Mouse (Mus musculus) lung, postnatal 14 days (tissue): ENCODE measurements around the gene Carhsp1.

ENCODE experiments used
- DNase-seq: peaks from one replicate; pipeline ENCODE4 v3.0.0; 2021

Carhsp1 gene

DNA sequence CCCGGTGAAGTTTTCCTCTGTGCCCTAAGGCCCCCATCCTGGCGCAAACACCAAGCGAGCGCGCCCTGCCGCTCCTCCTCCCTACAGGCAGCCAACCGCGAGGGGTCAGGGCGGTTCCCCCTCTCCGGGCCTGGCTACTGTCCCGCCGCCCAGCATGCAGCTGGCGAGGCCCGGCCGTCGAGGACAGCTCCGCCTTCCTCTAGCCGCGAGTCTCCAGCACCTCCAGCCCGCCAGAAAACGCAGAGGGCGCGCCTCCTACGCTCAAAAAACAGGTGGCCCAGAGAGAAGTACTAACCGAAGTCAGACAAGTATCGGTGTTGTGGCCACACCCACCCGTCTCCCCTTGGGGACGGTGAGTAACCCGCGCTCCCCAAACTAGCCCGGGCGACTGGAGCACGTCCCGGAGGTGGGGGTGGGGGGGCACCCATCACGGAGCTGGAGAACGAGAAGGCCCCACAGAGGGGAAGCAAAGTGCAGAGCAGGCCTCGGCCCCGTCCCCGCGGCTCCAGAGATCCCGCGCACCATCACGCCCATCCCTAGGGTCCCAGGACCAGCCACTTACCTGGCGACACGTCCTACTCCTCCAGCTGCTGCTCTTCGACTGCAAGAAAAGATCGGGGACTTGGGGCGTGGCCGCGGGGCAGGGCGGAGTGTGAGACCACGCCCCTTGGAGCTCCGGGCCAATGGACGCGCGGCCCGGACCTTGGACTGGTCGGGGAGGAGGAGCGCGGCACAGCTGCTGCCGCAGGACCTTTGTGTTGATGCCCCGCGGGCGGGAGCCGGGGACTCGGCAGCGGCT is at the start of gene Carhsp1:
TSS of gene Carhsp1 (minus strand) at position 605 of the 799 bp plus-strand sequence.
- DNase-seq: peak; percentile 96

DNA sequence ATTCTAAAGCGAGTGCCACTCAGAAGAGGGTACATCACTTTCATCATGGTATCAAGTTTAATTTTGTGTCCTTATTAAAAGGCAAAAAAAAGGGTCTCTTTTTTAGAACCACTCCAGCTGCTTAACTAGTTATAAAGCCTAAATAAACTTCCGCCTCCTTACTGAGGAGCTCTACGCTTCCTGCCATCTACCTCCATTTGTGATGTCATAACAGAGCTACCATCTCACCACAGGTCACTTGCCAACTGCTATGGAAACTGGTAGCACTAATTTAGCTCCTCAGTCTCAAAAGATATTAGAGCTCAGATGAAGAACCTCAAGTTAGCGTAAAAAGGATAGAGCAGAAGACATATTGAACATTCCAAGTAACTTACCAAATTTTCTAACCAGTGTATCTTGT is 48.5 kb upstream of the Carhsp1 start:
- DNase-seq: no peak

DNA sequence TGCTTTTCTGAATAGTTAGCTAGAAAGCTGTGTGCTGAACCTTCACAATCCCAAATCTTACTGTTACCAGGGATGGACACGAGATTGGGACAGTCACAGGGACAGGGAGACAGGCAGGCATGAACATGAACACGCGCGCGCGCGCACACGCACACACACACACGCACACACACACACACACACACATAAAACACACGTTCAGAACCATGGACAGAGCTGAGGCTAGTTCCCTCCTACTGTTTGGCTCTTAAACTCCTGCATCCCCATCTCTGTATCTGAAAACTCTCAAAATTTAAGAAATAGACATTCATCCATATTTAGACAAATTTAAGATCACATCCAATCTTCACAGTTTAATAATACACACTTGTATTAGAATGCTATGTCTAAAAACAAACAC is 45.8 kb upstream of the Carhsp1 start:
- DNase-seq: no peak

DNA sequence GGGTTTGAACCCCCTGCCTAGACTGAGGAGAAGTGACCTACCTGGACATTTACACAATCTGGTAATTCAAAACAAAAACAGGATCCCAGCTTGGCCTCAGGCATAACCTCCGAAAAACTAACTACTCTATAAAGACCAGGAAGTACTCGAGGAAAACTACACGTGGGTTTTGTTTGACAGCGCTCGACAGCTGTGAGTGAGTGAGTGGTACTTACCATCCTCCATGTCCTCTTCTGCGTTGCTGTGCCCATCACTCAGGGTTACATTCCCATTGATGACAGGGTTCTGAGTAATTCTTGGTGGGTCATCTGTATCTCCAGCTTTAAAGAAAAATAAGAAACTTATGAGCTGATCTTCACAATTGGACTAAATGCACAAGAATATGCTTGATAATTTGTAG is 44.3 kb upstream of the Carhsp1 start:
- no peak for DNase-seq

DNA sequence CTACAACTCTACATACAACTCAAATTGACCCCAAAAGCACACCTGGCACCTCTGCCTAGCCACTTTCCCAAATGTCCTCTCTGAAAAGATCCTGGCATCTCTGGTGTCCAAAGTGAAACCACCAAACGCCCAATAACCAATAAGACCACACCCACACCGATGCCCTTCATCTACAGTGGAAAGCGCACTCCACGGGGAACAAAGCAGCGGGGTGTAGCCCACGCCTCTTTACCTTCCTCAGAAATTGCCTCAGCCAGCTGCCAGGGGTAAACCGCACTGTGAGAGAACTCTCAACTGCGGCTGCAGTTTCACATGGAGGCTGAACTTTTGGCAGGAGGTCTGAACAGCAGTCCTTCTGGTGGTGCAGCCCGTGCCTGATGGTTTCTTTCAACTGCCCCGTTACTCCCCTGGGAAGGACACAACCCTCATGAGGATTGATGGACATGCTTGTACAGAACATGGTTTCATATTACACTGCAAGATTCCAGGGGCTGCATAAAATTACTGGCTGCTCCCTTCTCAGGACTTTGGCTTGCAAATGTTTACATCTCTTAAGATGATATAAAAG is 43.6 kb upstream of the Carhsp1 start:
- DNase-seq: no peak

DNA sequence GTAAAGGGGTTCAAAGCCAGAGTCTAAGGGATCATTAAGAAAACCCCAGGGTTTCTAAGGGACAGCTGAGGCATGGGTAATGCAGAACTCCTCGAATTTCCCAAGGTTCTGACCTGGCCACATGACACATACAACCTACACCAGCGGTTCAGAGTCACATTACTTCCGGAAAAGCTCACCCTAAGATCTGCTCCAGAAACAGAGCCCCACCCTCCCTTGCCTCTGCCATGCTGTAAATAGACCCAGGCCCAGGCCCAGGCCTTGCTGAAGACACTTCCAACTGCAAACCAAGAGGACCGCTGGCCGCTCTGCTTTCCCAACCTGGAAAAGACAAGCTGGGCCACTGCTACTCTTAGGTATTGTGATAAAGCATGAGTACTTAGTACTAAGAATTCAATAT is 42.9 kb upstream of the Carhsp1 start:
- DNase-seq: no peak

DNA sequence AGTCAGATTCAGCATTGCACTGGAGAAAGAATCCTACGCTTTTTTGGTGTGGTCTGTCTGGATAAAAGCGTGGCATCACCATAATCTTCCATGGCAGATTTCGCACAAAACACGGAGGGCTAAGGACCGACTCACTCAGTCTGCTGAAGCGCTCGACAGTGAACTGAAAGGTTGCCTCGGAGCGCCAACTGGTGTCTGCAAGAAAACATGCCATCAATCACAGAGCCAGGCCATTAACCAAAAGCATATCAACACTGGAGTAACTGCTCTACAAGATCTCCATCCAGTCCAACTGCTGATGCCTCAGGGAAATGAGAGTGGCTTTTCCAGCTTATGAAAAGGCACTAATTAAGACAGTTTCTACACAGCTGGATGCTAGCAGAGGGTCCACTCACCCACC is 40.0 kb upstream of the Carhsp1 start:
- DNase-seq: no peak

DNA sequence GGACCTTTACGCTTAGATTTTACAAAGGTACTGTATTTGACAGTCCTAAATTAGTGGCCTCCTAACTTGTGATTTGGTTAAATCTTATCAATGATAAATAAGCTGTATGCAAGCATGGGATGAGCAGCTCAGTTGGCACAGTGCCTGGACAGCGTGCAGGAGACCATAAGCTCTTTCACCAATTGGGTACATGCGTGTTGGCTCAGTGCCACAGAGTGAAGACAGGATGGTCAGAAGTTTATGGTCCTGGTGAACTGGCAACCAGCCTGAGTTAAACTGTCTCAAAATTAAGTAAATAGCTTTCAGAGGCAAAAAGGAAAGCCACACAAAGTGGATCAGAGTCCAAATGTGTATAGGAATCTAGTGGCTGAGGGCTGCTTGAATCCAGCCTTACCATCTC is 28.6 kb upstream of the Carhsp1 start:
- DNase-seq: no peak

DNA sequence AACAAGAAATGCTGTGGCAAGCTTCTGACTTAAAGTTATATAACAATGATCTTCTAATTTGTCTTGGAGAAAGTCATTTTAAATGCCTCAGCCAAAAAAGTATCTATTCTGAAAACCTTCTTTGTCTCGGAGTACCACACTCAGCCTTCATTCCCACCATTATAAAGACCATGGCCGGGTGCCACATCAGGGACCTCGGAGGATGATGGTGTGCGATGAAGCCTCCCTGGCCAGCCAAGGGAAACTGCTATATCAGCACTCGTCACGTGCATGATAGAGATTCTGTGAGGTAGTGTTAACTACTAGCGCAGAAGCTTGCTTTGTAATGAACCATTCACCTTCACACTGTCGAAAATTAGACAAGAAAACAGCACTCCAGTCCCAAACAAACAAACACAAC is 27.6 kb upstream of the Carhsp1 start:
- DNase-seq: no peak

DNA sequence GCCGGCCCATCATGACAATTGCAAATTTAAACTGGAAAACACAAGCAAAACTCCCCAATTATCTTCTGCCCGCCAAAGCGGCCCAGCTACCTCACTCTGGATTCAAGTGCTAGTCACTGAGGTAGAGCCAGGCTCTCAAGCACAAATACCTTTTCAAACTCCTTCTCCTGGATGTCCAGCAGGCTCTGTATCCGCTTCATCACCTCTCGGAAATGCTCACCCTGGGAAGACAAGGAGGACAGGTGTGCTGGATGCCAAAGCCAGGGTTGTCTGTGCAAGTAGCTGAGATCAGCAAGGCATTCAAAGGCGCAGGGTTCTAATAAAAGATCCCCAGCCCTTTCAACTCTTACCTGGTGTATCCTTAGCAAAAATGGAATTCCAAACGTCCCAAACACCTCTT is 19.3 kb upstream of the Carhsp1 start:
- DNase-seq: no peak

DNA sequence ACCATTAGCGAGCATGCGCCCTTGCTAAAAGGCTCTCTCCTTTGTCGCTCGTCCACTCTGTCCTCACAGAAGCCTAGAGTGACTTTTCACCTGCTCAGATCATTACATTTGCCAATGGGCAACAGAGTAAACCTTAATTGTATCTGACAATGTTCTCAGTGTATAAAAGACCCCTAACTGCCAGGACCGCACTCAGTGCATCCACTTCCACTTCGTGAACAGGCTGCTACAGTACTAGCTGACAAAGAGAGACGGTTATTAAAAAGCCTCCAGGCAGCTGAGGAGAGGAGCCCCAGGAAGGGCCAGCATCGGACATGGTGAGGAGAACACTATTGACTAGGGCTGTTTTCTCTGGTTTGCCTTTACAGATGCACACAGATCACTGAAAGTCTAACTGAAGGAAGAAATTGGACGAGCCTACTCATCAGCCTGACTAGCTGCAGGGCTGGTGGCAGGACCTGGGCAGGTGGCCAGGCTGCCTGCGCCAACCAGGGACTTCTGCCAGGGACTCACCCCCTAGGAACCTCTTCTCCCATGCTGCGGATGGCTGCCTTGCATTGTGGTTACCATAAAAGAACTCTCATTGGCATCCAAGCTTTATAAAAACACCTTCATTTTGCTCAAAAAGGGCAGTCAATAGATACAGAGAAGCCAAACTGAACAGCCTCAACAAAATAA is 18.2 kb upstream of the Carhsp1 start:
- no peak for DNase-seq

DNA sequence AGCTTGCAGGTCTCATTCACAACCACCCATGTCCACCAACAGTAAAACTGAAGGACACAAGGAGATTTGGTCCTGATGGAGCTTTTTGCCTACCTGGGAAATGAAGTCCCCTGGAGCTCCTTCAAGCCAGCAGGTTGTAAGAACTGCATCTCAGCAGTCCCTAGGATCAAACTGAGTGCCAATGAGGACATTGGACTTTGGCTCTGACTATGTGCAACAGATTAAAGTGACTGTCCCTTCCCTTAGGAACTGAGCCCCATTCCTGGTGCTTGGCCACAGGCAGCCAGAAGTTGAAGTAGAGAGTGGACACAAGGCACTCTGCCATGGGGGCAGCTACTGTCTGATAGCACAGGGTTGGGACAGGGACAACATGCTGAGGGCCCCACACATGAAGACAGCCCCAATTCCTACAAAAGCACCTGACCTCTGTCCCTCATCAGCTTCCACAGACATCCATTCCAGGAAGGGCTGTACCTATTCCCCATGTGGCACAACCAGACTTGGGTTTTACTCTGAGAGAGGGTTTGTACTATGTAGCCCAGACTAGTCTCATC is 15.7 kb upstream of the Carhsp1 start:
- DNase-seq: no peak

DNA sequence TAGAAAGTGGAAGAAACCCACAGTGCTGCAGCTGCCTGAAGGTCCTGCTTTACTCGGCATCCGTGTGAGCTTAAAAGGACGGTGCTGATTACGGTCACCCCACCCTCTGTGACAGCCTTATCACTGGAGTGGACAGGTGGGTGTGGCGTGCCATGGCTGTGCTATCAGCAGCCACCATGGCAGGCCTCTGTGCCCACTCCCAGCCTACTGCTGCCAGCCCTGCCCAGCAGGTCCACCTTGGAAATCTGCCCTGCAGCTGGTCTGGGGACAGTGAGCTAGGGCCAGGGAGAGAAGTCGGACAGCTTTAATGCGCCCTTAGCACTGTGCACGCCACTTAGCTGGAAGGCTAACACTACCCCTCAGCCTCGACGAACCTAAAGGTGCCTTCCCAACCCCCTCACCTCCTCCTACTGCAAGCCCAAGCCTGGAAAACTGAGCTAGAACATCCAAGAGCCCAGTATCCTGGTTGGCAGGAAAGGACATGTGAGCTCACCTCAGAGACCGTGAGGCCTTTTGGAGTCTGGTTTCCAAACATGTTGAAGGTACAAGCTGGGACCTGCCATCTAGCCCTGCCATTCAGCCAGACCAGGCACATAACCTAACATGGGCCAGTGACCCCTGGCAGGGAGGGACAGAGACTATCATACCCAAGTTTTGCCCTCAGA is 15.0 kb upstream of the Carhsp1 start:
- DNase-seq: no peak

DNA sequence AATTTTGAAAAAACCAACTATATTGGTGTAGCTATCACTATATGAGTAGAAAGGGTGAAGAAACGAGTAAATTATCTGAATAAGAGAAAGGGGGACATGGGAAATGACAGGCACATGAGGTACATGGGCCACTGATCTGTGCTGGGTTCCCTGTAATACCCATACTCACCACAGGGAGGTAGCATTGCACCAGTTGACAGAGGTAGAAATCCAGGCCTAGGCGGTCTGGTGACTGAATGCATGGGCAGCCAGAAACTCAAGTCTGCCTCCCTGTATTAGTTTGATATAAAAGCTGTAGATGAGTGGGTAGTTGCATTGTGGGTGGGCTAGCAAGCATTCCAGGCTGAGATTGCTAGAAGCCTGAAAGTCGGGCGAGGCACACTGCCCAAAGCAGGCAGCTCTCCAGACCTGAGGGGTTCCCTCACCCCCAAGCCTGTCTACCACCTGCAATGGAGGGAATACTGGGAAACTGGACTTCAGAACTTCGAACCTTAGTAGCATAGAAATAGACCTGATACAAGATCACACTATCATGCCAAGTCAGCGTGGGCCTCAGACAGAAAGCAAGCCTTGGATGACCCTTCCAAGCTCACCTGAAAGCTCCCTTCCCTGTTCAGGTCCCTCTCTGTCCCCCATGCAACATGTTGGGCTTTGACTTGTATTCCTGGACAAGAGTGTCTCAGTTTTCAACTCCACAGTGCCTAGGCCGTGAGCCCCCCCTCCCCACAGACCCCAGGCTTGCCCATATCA is 14.3 kb upstream of the Carhsp1 start:
- peak; percentile 82 for DNase-seq

DNA sequence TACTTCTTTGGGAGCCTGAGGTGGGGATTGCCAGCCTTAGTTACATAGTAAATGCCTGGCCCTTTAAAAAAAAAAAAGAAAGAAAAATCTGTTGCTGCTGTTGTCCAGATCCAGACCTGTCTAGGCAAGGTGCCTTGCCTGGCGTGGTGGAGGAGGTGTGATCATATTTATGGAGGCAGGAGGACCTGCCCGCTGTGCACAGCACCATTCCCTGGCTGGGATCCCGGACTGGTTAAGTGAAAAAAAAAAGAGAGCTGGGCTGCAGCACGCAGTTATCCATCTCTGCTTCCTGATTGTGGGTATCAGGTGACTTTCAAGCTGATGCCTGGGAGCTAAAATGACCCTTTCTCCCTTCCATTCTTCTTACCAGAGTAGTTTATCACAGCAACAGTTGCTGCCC is 13.1 kb upstream of the Carhsp1 start:
- no peak for DNase-seq

DNA sequence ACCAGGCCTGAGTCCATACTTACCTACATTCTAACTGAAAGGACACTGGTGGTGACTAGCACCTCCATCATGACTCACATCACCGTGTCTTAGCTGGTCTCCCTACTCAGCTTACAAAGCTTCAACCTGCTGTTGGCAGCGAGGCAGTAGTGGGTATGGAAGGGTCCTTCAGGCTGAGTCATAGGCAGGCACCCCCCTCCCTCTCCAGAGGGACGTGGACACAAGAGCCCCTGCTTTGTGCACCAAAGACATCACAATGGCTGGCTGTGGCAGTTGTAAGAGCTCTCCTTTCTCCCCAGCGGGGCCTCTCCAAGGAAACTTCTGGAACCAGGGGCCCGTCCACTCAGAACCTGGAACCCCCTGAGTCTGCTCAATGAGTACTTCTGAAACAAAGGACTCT is 8.5 kb upstream of the Carhsp1 start, which contains the start of gene Gm5767:
TSS of gene Gm5767 (plus strand) at position 301 of the 400 bp plus-strand sequence.
- DNase-seq: no peak

DNA sequence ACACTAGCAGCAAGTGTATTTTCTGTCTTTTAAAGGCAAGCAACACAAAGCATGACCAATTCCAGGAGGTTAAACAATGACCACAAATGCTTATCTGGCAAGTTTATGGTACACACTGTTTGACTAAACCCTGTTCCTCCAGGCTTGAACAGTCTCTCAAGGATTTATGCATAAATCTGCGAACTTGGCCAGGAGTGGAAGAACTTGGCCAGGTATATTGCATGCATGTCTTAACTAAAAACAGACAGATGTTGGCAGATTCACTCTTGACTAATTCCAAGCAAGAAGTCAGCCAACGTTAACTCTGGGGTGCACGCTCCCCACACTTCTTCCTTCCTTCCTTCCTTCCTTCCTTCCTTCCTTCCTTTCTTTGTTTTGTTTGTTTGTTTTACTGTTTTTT is 7.8 kb upstream of the Carhsp1 start:
- DNase-seq: no peak

DNA sequence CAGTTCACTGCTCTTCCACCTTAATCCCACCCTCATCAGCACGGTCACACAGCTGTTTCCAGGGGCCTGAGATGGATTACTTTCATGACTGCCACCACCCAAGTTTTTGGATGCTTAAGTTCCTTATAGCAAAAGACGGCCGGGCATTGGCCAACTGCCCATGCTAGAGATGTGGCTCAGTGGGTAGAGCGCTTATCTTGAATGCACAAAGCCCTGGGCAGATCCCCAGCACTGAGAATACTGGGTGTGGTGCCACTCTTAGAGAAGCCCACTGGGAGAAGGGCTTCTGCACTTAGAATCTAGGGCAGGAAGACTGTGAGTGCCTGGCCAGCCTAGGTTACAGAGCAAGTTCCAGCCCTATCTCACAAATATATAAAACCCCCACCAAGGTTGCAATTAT is 6.7 kb upstream of the Carhsp1 start:
- DNase-seq: no peak

DNA sequence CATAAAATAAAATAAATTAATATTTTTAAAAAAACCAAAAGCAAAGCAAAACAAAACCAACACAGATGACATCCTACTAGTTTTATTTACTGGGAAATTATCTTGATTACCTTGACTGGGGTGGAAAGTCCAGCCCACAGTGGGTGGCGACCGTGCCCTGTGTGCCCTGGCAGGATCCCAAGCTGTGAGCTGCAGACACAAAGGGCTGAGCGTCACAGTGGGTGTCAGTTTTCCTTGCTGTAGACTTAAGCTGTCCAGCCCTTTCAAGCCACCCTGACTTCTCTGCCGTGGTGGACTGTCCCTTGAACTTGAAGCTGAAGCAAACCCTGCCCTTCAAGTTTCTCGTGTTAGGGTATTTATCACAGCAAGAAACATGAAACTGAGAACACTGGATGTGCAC is 6.1 kb upstream of the Carhsp1 start:
- DNase-seq: no peak

DNA sequence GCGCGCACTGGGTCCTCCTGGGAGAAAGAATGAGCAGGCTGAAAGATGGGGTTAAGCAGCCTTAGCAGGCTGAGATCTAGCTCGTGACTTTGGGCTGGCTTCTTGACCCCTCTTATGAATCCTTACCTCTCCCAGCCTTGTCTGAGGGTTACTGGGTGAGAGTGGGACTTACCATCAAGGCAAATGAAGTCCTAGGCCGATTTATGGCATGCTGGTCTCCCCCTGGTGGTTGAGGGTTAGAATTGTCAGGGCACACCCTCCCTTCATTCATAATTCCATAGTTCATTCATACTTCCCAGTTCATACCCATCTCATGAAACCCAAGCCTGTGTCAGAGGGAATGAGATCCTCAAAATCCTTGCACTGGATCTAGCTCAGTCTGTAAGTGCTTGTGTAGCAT is 4.8 kb upstream of the Carhsp1 start:
- DNase-seq: peak; percentile 68

DNA sequence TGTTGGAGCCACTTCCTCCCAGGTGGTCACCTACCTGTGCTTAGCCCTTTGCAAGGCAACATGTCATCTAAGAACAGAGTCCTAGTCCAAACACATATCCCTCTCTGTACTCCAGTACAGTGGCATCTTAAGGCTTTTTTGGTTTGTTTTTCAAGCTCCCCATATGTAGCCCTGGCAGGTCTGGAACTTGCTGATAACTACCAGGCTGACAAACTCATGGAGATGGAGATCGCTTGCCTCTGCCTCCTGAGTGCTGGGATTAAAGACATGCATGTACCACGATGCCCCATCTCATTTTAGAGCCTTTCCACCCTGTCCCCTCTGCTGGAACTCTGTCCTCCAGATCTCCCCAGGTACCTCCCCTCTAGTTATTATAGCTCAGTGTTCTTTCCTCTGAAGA is 4.3 kb upstream of the Carhsp1 start:
- no peak for DNase-seq

DNA sequence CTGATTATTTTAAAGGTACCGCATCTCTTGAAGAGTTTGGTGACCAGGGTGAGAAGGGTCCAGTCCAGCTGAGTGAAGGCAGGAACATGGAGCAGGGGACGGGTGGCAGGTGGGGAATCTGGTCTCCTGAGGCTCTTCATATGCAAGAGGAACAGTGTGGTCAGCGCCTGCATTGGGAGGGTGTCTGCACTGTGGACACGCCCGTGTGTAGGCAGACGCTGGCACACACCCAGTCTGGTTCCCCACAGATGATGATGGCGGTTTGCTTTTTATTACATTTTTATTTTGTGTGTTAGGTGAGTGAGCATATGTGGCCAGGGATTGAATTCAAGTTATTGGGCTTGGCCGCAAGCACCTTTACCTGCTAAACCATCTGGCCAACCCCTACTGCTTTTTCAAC is 3.6 kb upstream of the Carhsp1 start:
- no peak for DNase-seq

DNA sequence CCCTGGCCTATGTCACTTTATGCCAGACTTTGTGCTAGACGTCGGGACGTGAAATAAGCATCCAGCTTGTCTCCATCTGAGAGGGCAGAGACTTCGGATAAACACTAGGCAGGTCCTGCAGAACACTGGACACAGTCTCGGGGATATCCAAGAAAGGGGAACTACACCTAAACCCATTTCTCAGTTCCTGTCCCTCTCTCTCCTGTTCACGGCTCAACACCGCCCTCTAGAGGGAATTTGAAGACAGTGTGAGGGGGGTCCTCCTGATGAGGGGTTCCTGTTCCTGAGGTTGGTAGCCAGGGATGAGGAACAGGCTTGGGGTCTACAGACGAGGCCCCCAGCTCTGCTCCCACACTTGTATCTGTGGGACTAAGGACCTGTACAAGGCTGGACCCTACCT is 2.2 kb upstream of the Carhsp1 start:
- DNase-seq: peak; percentile 76
